In the genomic region with DNA sequence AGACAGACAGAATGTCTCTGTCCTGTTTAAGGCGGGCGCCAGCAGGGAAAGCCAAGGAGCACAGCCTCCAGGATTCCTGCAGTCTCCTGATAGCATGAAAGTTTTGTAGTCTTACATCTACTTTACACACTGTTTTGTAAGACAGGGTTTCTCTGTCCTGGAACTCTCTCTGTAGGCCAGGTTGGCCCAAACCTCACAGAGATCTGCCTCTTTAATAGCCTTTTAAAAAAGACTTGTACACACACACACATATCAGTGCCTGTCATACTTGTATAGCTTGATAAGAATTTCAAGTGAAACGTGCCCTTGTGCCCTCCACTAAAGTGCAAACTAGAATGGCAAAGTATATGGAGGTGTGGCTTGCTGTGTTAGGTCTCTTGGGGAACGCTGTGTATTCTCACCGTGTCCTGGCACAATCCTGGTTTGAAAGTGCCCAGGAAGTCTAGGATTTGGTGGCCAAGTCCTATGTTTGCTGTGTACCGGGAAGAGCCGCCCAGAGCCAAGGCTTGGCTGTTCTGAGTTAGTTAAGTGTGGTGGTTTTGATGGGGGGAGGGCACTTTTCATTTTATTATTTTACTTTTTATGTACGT, we compare ENCODE assay signal across 8 mouse cellular contexts. TPM values are rescaled to one million over a fixed set of nuclear protein-coding genes. Genes with fewer than 3 reads are reported as not detected.
DNase-seq lines count a peak whose midpoint lies in the region; ATAC-seq and TF ChIP-seq lines count a peak whose summit lies in the region.

No protein-coding gene starts in this region.

- H3K9me3 ChIP-seq in megakaryocyte, embryonic 14.5 days, result no peaks in the 10 kb centered on the region
- no peaks in the 10 kb centered on the region for H3K9me3 ChIP-seq in forebrain, postnatal 0 days (ENCODE audit: low read length)
- H3K9me3 ChIP-seq in liver, embryonic 15.5 days (replicated peaks), result no peaks in the 10 kb centered on the region
- H3K9me3 ChIP-seq in stomach, embryonic 15.5 days, result no peaks in the 10 kb centered on the region

- 73% methylated on average over 8 of the region's 8 CpGs for WGBS in forebrain, postnatal 0 days
- 56% methylated on average over 8 of the region's 8 CpGs for WGBS in liver, embryonic 15.5 days (ENCODE audit: insufficient replicate concordance)
- 63% methylated on average over 8 of the region's 8 CpGs for WGBS in stomach, embryonic 15.5 days

- H3K27me3 ChIP-seq in megakaryocyte, embryonic 14.5 days (replicated peaks), result peaks cover 3% of the 10 kb centered on the region
- H3K27me3 ChIP-seq in forebrain, postnatal 0 days (ENCODE audit: insufficient read depth, low read length), result peaks cover 12% of the 10 kb centered on the region
- peaks cover 25% of the 10 kb centered on the region for H3K27me3 ChIP-seq in liver, embryonic 15.5 days
- H3K27me3 ChIP-seq in stomach, embryonic 15.5 days (replicated peaks), result no peaks in the 10 kb centered on the region

- H3K4me2 ChIP-seq in forebrain, postnatal 0 days (ENCODE audit: low read depth), result peak overlapping the region; percentile 100; the same call in 1 of the 2 replicates
- peak overlapping the region; percentile 100 for H3K4me2 ChIP-seq in liver, embryonic 15.5 days
- H3K4me2 ChIP-seq in stomach, embryonic 15.5 days, result peak overlapping the region; percentile 93

- no peak overlapping the region for H3K9ac ChIP-seq in forebrain, postnatal 0 days
- H3K9ac ChIP-seq in liver, embryonic 15.5 days, result peak overlapping the region; percentile 73
- 0 out of 2 replicates have a peak overlapping the region, but pooled peaks have one; percentile 62 for H3K9ac ChIP-seq in stomach, embryonic 15.5 days

- peaks cover 57% of the 10 kb centered on the region for H3K36me3 ChIP-seq in megakaryocyte, embryonic 14.5 days (replicated peaks; ENCODE audit: low read length)
- H3K36me3 ChIP-seq in forebrain, postnatal 0 days (ENCODE audit: insufficient read depth), result peaks cover 22% of the 10 kb centered on the region
- peaks cover 36% of the 10 kb centered on the region for H3K36me3 ChIP-seq in liver, embryonic 15.5 days (replicated peaks)
- peaks cover 36% of the 10 kb centered on the region for H3K36me3 ChIP-seq in stomach, embryonic 15.5 days

- TF ChIP-seq CTCF in forebrain, postnatal 0 days (IDR thresholded peaks at IDR 0.05; ENCODE audit: low read depth), result no peak

- no peak for ATAC-seq in megakaryocyte, adult 5-6 weeks (ENCODE audit: poor library complexity, severe bottlenecking)
- no peak for ATAC-seq in forebrain, postnatal 0 days
- ATAC-seq in liver, embryonic 15.5 days (ENCODE audit: insufficient read depth), result peak; percentile 11
- 0 out of 2 replicates have a peak, but pooled peaks have one; percentile 5 for ATAC-seq in stomach, embryonic 15.5 days (ENCODE audit: insufficient read depth, low FRiP score, low read depth)

- peaks cover 79% of the 10 kb centered on the region for H3K4me1 ChIP-seq in megakaryocyte, embryonic 14.5 days
- H3K4me1 ChIP-seq in forebrain, postnatal 0 days (ENCODE audit: insufficient read depth), result peaks cover 19% of the 10 kb centered on the region; the same call in 1 of the 2 replicates
- H3K4me1 ChIP-seq in liver, embryonic 15.5 days (replicated peaks), result peaks cover 70% of the 10 kb centered on the region
- peaks cover 41% of the 10 kb centered on the region for H3K4me1 ChIP-seq in stomach, embryonic 15.5 days

- no peak overlapping the region for H3K27ac ChIP-seq in forebrain, postnatal 0 days (ENCODE audit: low read depth, low read length)
- H3K27ac ChIP-seq in liver, embryonic 15.5 days (replicated peaks), result peak overlapping the region; percentile 86
- H3K27ac ChIP-seq in stomach, embryonic 15.5 days, result peak overlapping the region; percentile 94

- peak overlapping the region; percentile 94 for H3K4me3 ChIP-seq in megakaryocyte, embryonic 14.5 days (replicated peaks)
- H3K4me3 ChIP-seq in forebrain, postnatal 0 days (ENCODE audit: low read depth, low read length), result 0 out of 2 replicates have a peak overlapping the region, but pooled peaks have one; percentile 18
- peak overlapping the region; percentile 81 for H3K4me3 ChIP-seq in liver, embryonic 15.5 days (replicated peaks)
- peak overlapping the region; percentile 87 for H3K4me3 ChIP-seq in stomach, embryonic 15.5 days (replicated peaks)

- DNase-seq in forebrain, postnatal 0 days, result no peak
- DNase-seq in layer of hippocampus, adult 8-10 months (ENCODE audit: low spot score in 2 of 2), result no peak
- DNase-seq in right cerebral cortex, postnatal 14 days, result no peak
- no peak for DNase-seq in testis, postnatal 10 days (ENCODE audit: low spot score)

RNA-seq across cellular contexts. Expression of a gene that starts 2.7 kb away (rescaled TPM):
- 4.4 and 7.1 TPM in 2 replicates for polyA plus RNA-seq in megakaryocyte, embryonic 14.5 days (2012; ENCODE audit: insufficient read depth, low replicate concordance)
- 2.6 and 3.8 TPM in 2 replicates for total RNA-seq in megakaryocyte, adult 5-6 weeks (2015)
- 3.1 and 4.1 TPM in 2 replicates for total RNA-seq in megakaryocyte, adult 5-6 weeks (2017)
- total RNA-seq in forebrain, postnatal 0 days (2014; rRNA removed), result 5.0 and 8.1 TPM in 2 replicates
- 2.6 and 3.4 TPM in 2 replicates for polyA plus RNA-seq in forebrain, postnatal 0 days (2015; fragmentation: Nextera tagmentation; extraction: Ambion mirVana)
- polyA plus RNA-seq in liver, embryonic 15.5 days (2015; fragmentation: Nextera tagmentation; extraction: Ambion mirVana), result 6.3 and 7.2 TPM in 2 replicates
- 13.5 and 14.0 TPM in 2 replicates for polyA plus RNA-seq in stomach, embryonic 15.5 days (2015; fragmentation: Nextera tagmentation; extraction: Ambion mirVana)
- 10 to 100 TPM; 19.3 to 24.2 (median 22.0) TPM for total RNA-seq in layer of hippocampus, adult 8-10 months (2022)

RNA-seq across cellular contexts. Expression of a gene that starts 15.2 kb away (rescaled TPM):
- polyA plus RNA-seq in megakaryocyte, embryonic 14.5 days (2012; ENCODE audit: insufficient read depth, low replicate concordance), result 3.9 and 7.9 TPM in 2 replicates
- 3.9 and 5.6 TPM in 2 replicates for total RNA-seq in megakaryocyte, adult 5-6 weeks (2015)
- 4.0 and 4.5 TPM in 2 replicates for total RNA-seq in megakaryocyte, adult 5-6 weeks (2017)
- total RNA-seq in forebrain, postnatal 0 days (2014; rRNA removed), result 15.7 and 17.1 TPM in 2 replicates
- 11.0 and 17.2 TPM in 2 replicates for polyA plus RNA-seq in forebrain, postnatal 0 days (2015; fragmentation: Nextera tagmentation; extraction: Ambion mirVana)
- 5.1 and 5.7 TPM in 2 replicates for polyA plus RNA-seq in liver, embryonic 15.5 days (2015; fragmentation: Nextera tagmentation; extraction: Ambion mirVana)
- 22.1 and 23.4 TPM in 2 replicates for polyA plus RNA-seq in stomach, embryonic 15.5 days (2015; fragmentation: Nextera tagmentation; extraction: Ambion mirVana)
- total RNA-seq in layer of hippocampus, adult 8-10 months (2022), result 10 to 100 TPM; 11.2 to 17.0 (median 13.4) TPM

RNA-seq across cellular contexts. Expression of a gene that starts 16.2 kb away (rescaled TPM):
- polyA plus RNA-seq in megakaryocyte, embryonic 14.5 days (2012; ENCODE audit: insufficient read depth, low replicate concordance), result 3.8 and 4.3 TPM in 2 replicates
- total RNA-seq in megakaryocyte, adult 5-6 weeks (2015), result 6.9 and 8.1 TPM in 2 replicates
- total RNA-seq in megakaryocyte, adult 5-6 weeks (2017), result 3.8 and 8.9 TPM in 2 replicates
- total RNA-seq in forebrain, postnatal 0 days (2014; rRNA removed), result 10.5 and 10.9 TPM in 2 replicates
- 13.5 and 14.2 TPM in 2 replicates for polyA plus RNA-seq in forebrain, postnatal 0 days (2015; fragmentation: Nextera tagmentation; extraction: Ambion mirVana)
- 7.8 and 8.4 TPM in 2 replicates for polyA plus RNA-seq in liver, embryonic 15.5 days (2015; fragmentation: Nextera tagmentation; extraction: Ambion mirVana)
- 16.8 and 17.6 TPM in 2 replicates for polyA plus RNA-seq in stomach, embryonic 15.5 days (2015; fragmentation: Nextera tagmentation; extraction: Ambion mirVana)
- total RNA-seq in layer of hippocampus, adult 8-10 months (2022), result 10 to 100 TPM; 13.8 to 17.6 (median 15.8) TPM

RNA-seq across cellular contexts. Expression of a gene that starts 22.5 kb away (rescaled TPM):
- 27.3 and 48.0 TPM in 2 replicates for polyA plus RNA-seq in megakaryocyte, embryonic 14.5 days (2012; ENCODE audit: insufficient read depth, low replicate concordance)
- total RNA-seq in megakaryocyte, adult 5-6 weeks (2015), result 9.6 and 11.2 TPM in 2 replicates
- total RNA-seq in megakaryocyte, adult 5-6 weeks (2017), result 10.3 and 12.9 TPM in 2 replicates
- 19.7 and 22.3 TPM in 2 replicates for total RNA-seq in forebrain, postnatal 0 days (2014; rRNA removed)
- polyA plus RNA-seq in forebrain, postnatal 0 days (2015; fragmentation: Nextera tagmentation; extraction: Ambion mirVana), result 48.8 and 52.2 TPM in 2 replicates
- 6.4 and 7.9 TPM in 2 replicates for polyA plus RNA-seq in liver, embryonic 15.5 days (2015; fragmentation: Nextera tagmentation; extraction: Ambion mirVana)
- 39.4 and 39.7 TPM in 2 replicates for polyA plus RNA-seq in stomach, embryonic 15.5 days (2015; fragmentation: Nextera tagmentation; extraction: Ambion mirVana)
- 10 to 100 TPM; 22.0 to 32.0 (median 30.5) TPM for total RNA-seq in layer of hippocampus, adult 8-10 months (2022)

RNA-seq across cellular contexts. Expression of a gene that starts 27.1 kb away (rescaled TPM):
- polyA plus RNA-seq in megakaryocyte, embryonic 14.5 days (2012; ENCODE audit: insufficient read depth, low replicate concordance), result 0.34 TPM in 1 of 2 replicates, not detected in the other
- 0.11 and 0.16 TPM in 2 replicates for total RNA-seq in megakaryocyte, adult 5-6 weeks (2015)
- not detected in 2 replicates for total RNA-seq in megakaryocyte, adult 5-6 weeks (2017)
- 0.54 and 1.00 TPM in 2 replicates for total RNA-seq in forebrain, postnatal 0 days (2014; rRNA removed)
- 1.1 and 1.5 TPM in 2 replicates for polyA plus RNA-seq in forebrain, postnatal 0 days (2015; fragmentation: Nextera tagmentation; extraction: Ambion mirVana)
- 0.07 and 0.13 TPM in 2 replicates for polyA plus RNA-seq in liver, embryonic 15.5 days (2015; fragmentation: Nextera tagmentation; extraction: Ambion mirVana)
- 0.28 and 0.31 TPM in 2 replicates for polyA plus RNA-seq in stomach, embryonic 15.5 days (2015; fragmentation: Nextera tagmentation; extraction: Ambion mirVana)
- 1 to 10 TPM in 1 of 4 experiments, under 1 TPM in 3; 0.72 to 1.1 (median 0.77) TPM for total RNA-seq in layer of hippocampus, adult 8-10 months (2022)

Comparison
In these comparisons a context has a peak if more than half of its experiments do, and no peak if none do; other contexts are left out.
1. H3K4me3 ChIP-seq: peak in every context shown above with its lines; median percentile 94 in megakaryocyte, embryonic 14.5 days; 87 in stomach, embryonic 15.5 days; 81 in liver, embryonic 15.5 days; 18 in forebrain, postnatal 0 days.
2. ATAC-seq: peak in liver, embryonic 15.5 days (single experiment) and stomach, embryonic 15.5 days (single experiment); none in megakaryocyte, adult 5-6 weeks (single experiment) and forebrain, postnatal 0 days (single experiment).
3. Peak in every context shown above with its lines, with median percentiles within 50 percentile points of each other: H3K4me2 ChIP-seq.